Mouse (Mus musculus) bone marrow, adult 2 months (tissue): Measurements from ENCODE around the gene Ccdc157.
"Not testable (repeated sequence)": the region's sequence is repeated elsewhere in the genome, so short reads cannot be mapped to it uniquely, and the experiment has no call there.

Experiments used
- CTCF ChIP-seq: fragments of 200-500 bp; IDR thresholded peaks from 2 replicates; pipeline ENCODE4 v1.5.1; 2011; ENCODE audit warnings: low read length, control low read depth; ENCODE audit not compliant: control insufficient read depth, insufficient read depth
- POLR2A ChIP-seq: fragments of 200-500 bp; IDR thresholded peaks from 2 replicates; pipeline ENCODE4 v1.6.1; 2011; ENCODE audit warnings: low read depth, mild to moderate bottlenecking, control low read depth, low read length, borderline replicate concordance; ENCODE audit not compliant: control insufficient read depth

DNA sequence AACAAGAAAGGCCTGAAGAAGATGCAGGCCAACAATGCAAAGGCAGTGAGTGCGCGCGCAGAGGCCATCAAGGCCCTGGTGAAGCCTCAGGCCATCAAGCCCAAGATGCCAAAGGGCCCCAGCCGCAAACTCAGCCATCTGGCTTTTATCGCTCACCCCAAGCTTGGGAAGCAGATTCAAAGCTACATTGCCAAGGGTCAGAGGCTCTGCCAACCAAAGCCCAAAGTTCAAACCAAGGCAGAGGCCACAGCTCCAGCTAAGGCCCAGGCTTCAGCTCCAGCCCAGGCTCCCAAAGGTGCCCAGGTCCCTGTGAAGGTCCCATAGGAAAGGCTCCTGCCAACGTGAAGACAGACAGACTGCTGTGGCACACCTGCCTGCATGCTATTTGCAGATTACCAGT is 52.2 kb downstream of the Ccdc157 start:
- TF ChIP-seq POLR2A, CTCF: not testable (repeated sequence)
